Mouse (Mus musculus) bone marrow, adult 2 months (tissue): Measurements from ENCODE around the gene Fli1. TPM values are rescaled to one million over a fixed set of nuclear protein-coding genes. Genes with fewer than 3 reads are reported as not detected.

Source experiments
- H3K27ac ChIP-seq: fragments of 200-500 bp; 2 replicates; pipeline ENCODE4 v1.5.1; 2012; ENCODE audit warnings: low read depth, mild to moderate bottlenecking, control low read depth, inconsistent platforms, low read length; ENCODE audit not compliant: control insufficient read depth, poor library complexity, insufficient read depth
- H3K4me1 ChIP-seq: fragments of 200-500 bp; 2 replicates; pipeline ENCODE4 v1.6.1; 2011; ENCODE audit warnings: low read length; ENCODE audit not compliant: control insufficient read depth, insufficient read depth
- H3K4me3 ChIP-seq: fragments of 200-500 bp; replicated peaks from 2 replicates; pipeline ENCODE3; 2011; ENCODE audit warnings: mild to moderate bottlenecking, low read depth, low read length, control low read depth; ENCODE audit not compliant: control insufficient read depth
- CTCF ChIP-seq: fragments of 200-500 bp; IDR thresholded peaks from 2 replicates; pipeline ENCODE4 v1.5.1; 2011; ENCODE audit warnings: low read length, control low read depth; ENCODE audit not compliant: control insufficient read depth, insufficient read depth
- POLR2A ChIP-seq: fragments of 200-500 bp; IDR thresholded peaks from 2 replicates; pipeline ENCODE4 v1.6.1; 2011; ENCODE audit warnings: low read depth, mild to moderate bottlenecking, control low read depth, low read length, borderline replicate concordance; ENCODE audit not compliant: control insufficient read depth
- WGBS: fragments of 180-500 bp; shearing (Covaris S2); methylation state at CpG from one replicate; pipeline ENCODE4 v1.1.7; 2018; 5-methylcytosine and 5-hydroxymethylcytosine counted together
- polyA plus RNA-seq: library from polyadenylated mRNA; stranded (reverse); fragments of >200 nt; gene quantifications from 2 replicates; pipeline ENCODE4 v1.2.4, GENCODE M21; 2011; ENCODE audit warnings: low replicate concordance; ENCODE audit not compliant: missing spikeins, insufficient read depth, insufficient read length

Fli1 gene
- polyA plus RNA-seq, 1 experiment = 33.9 TPM

GRCm38 (mm10) chr9:32538124-32538523 is 4.5 kb downstream of the Fli1 start:
- Histone ChIP-seq H3K4me3 (no peak overlapping the region), H3K4me1 (peaks cover 8% of the 10 kb centered on the region; the same call in 1 of the 2 replicates), H3K27ac (no peak overlapping the region)
- TF ChIP-seq POLR2A = no peak
- no peak for TF ChIP-seq CTCF
- 33% methylated on average over 5 of the region's 5 CpGs for WGBS

- Histone ChIP-seq H3K4me1 (peaks cover 8% of the 10 kb centered on the region; the same call in 1 of the 2 replicates), H3K27ac (no peak overlapping the region), H3K4me3 (peak overlapping the region; percentile 2)
- 49% methylated on average over 6 of the region's 6 CpGs for WGBS
- TF ChIP-seq POLR2A (no peak), CTCF (no peak)
Observed at GRCm38 (mm10) chr9:32537706-32538105, 5.0 kb downstream of the Fli1 start.

GRCm38 (mm10) chr9:32535201-32535955 is 7.3 kb downstream of the Fli1 start:
- WGBS = 29% methylated on average over 2 of the region's 2 CpGs
- Histone ChIP-seq H3K4me3 (no peak overlapping the region), H3K27ac (peak overlapping the region; percentile 4; the same call in 1 of the 2 replicates), H3K4me1 (peaks cover 9% of the 10 kb centered on the region; the same call in 1 of the 2 replicates)
- TF ChIP-seq CTCF (no peak), POLR2A (no peak)

DNA sequence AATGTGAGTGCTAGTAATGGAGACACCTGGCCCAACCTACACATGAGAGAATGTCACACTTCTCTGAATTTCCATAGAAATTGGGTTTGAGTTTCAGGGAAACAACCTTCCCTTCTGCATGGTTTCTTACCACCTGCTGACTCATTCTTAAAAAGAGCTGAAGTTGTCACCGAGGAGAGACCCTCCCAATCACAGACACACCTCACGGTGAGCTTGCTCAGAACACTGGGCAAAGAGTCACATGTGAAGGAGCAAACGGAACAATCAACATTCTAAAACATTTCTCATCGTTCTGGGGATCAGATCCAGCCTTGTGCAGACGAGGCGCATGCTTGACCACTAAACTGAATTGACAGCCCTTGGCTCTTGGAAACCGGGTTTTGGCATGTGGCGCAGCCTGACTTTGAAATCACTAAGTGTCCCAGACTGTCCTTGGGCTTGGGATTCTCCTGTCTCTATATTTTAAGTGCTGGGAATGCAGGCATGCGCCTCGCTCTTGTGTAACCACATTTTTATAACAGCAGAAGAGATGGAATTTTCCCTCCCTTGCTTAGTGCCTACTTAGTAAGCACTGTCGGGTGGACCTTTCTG is 8.5 kb downstream of the Fli1 start:
- Histone ChIP-seq H3K4me1 (peaks cover 12% of the 10 kb centered on the region; the same call in 1 of the 2 replicates), H3K4me3 (no peak overlapping the region), H3K27ac (no peak overlapping the region)
- TF ChIP-seq POLR2A = no peak
- TF ChIP-seq CTCF = no peak
- 59% methylated on average over 11 of the region's 11 CpGs for WGBS

DNA sequence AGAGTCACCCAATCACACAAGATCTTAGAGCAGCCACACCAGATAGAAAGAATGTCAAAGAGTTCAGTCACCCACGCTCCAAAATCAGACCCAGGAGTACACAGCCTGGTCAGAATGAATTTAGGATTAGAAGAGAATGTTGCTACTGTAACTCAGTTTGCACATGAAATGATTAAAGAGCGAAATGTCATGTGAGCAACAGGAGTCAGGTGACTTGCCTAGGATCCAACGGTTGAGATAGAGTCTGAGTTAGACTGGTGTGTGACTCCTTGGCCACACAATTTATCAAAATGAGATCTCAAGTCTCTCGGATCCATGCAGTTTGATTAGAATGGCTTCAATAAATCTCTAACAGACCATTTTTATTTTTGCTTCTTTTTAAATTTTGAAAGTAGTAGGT is 11.1 kb downstream of the Fli1 start:
- 45% methylated on average over 4 of the region's 4 CpGs for WGBS
- no peak overlapping the region for H3K4me3 ChIP-seq
- TF ChIP-seq POLR2A = no peak
- TF ChIP-seq CTCF = no peak
- H3K27ac ChIP-seq = 0 out of 2 replicates have a peak overlapping the region, but pooled peaks have one; percentile 33
- H3K4me1 ChIP-seq = peaks cover 13% of the 10 kb centered on the region; the same call in 1 of the 2 replicates

GRCm38 (mm10) chr9:32530975-32531374 is 11.7 kb downstream of the Fli1 start:
- Histone ChIP-seq H3K4me3 (no peak overlapping the region), H3K27ac (no peak overlapping the region), H3K4me1 (peaks cover 12% of the 10 kb centered on the region; the same call in 1 of the 2 replicates)
- TF ChIP-seq CTCF = no peak
- TF ChIP-seq POLR2A = no peak
- 0% methylated on average over 1 of the region's 1 CpGs for WGBS

DNA sequence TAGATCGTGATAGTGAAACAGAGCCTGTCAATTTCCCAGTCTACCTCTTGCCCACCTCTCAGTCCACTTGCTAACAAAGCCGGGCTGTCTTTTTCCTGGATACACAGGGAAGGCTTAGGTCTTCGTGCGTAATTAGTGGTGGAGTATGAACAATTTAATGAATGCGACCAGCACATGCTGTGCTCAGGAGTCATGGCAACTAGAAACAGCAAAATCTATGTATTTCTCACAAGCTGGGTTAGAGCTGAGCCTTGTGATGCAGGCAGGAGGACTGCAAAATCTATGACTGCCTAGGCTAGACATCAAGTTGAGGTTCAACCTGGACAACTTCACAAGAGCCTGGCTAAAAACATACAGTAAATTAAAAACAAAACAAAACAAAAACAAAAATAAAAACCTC is 12.5 kb downstream of the Fli1 start:
- 46% methylated on average over 5 of the region's 5 CpGs for WGBS
- peaks cover 10% of the 10 kb centered on the region; the same call in 1 of the 2 replicates for H3K4me1 ChIP-seq
- H3K4me3 ChIP-seq = no peak overlapping the region
- no peak overlapping the region for H3K27ac ChIP-seq
- TF ChIP-seq POLR2A (no peak), CTCF (no peak)

DNA sequence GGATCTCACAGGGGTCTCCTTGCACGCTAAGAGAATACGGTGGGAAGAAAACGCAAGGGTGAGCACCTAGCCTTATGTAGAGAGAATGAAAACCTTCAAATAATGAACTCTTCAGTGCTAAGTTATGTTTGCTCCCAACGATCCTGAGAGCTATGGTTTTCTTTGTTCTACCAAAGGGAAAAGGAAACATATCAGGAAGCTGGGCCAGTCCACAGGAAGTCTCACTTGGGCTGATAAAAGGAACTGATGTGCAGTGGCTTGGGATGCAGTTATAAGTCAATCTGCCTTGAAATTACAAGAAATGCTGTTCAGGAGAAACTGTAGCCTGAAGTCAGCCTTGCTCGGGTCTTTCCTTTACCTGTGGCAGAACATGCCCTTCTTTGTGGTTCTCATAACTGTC is 13.1 kb downstream of the Fli1 start:
- 18% methylated on average over 5 of the region's 5 CpGs for WGBS
- Histone ChIP-seq H3K4me1 (peaks cover 10% of the 10 kb centered on the region; the same call in 1 of the 2 replicates), H3K27ac (no peak overlapping the region), H3K4me3 (no peak overlapping the region)
- TF ChIP-seq POLR2A (no peak), CTCF (no peak)

GRCm38 (mm10) chr9:32527329-32527728 is 15.3 kb downstream of the Fli1 start:
- Histone ChIP-seq H3K4me1 (peaks cover 7% of the 10 kb centered on the region; the same call in 1 of the 2 replicates), H3K27ac (peak overlapping the region; percentile 36; the same call in 1 of the 2 replicates), H3K4me3 (no peak overlapping the region)
- WGBS = 56% methylated on average over 7 of the region's 7 CpGs
- TF ChIP-seq POLR2A (no peak), CTCF (no peak)
